Mouse (Mus musculus) cerebellum, adult 2 months (tissue): ENCODE data around the gene Nadk. TPM values are rescaled to one million over a fixed set of nuclear protein-coding genes. Genes with fewer than 3 reads are reported as not detected.

Source experiments
- DNase-seq, 2 experiments: peaks; one replicate each; pipeline ENCODE4 v3.0.0; 2021
- H3K27ac ChIP-seq: fragments of 200-500 bp; 2 replicates; pipeline ENCODE4 v1.5.1; 2012; ENCODE audit warnings: low read length, control low read depth, inconsistent platforms; ENCODE audit not compliant: insufficient read depth
- H3K27me3 ChIP-seq: fragments of 200-500 bp; 2 replicates; pipeline ENCODE4 v1.6.1; 2012; ENCODE audit warnings: inconsistent platforms, mild to moderate bottlenecking, low read length, moderate library complexity; ENCODE audit not compliant: control insufficient read depth, insufficient read depth
- H3K4me1 ChIP-seq: fragments of 200-500 bp; 2 replicates; pipeline ENCODE4 v1.6.1; 2011; ENCODE audit warnings: low read length; ENCODE audit not compliant: control insufficient read depth, insufficient read depth
- H3K4me3 ChIP-seq: fragments of 200-500 bp; replicated peaks from 2 replicates; pipeline ENCODE3; 2011; ENCODE audit warnings: mild to moderate bottlenecking, low read depth, low read length, control low read depth; ENCODE audit not compliant: insufficient read depth
- CTCF ChIP-seq: fragments of 200-500 bp; IDR thresholded peaks from 2 replicates; pipeline ENCODE4 v1.5.1; 2011; ENCODE audit warnings: low read depth, mild to moderate bottlenecking, control low read depth, low read length, moderate library complexity, borderline replicate concordance; ENCODE audit not compliant: insufficient read depth
- POLR2A ChIP-seq: fragments of 200-500 bp; IDR thresholded peaks from 2 replicates; pipeline ENCODE4 v1.6.1; 2011; ENCODE audit warnings: low read length, control low read depth, borderline replicate concordance; ENCODE audit not compliant: insufficient read depth
- WGBS: fragments of 180-500 bp; shearing (Covaris S2); methylation state at CpG from one replicate; pipeline ENCODE4 v1.1.7; 2018; 5-methylcytosine and 5-hydroxymethylcytosine counted together
- polyA plus RNA-seq: library from polyadenylated mRNA; depleted of rRNA; stranded (reverse); fragments of >200 nt; gene quantifications from 2 replicates; pipeline ENCODE4 v1.2.3, GENCODE M21; 2012; rRNA removed

Gene Nadk
- polyA plus RNA-seq, 1 experiment, result 59.0 TPM

DNA sequence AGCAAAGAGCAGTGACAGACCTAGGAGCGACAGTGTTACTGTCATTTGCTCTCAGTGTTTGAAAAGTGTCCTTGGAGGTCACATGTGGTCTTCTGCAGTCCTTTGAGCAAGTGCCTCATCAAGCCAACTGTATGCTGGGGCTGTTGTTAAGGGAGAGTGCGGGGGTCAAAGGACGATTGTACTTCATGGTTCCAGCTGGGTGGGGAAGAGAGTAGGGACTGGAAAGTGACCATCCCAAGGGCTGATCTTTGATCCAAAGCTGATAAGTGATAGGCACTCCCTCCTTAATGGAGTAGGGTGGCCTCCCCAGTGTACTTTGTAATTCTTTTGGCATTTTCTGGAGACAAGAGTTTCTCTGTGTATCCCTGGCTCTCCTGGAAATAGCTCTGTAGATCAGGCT lies 49.7 kb downstream of the Nadk start:
- no peak for DNase-seq
- TF ChIP-seq CTCF (no peak), POLR2A (no peak)
- H3K4me3 ChIP-seq, result no peak overlapping the region
- no peaks in the 10 kb centered on the region; the same call in 1 of the 2 replicates for H3K4me1 ChIP-seq
- no peaks in the 10 kb centered on the region for H3K27me3 ChIP-seq
- H3K27ac ChIP-seq, result no peak overlapping the region
- 91% methylated on average over 3 of the region's 3 CpGs for WGBS

DNA sequence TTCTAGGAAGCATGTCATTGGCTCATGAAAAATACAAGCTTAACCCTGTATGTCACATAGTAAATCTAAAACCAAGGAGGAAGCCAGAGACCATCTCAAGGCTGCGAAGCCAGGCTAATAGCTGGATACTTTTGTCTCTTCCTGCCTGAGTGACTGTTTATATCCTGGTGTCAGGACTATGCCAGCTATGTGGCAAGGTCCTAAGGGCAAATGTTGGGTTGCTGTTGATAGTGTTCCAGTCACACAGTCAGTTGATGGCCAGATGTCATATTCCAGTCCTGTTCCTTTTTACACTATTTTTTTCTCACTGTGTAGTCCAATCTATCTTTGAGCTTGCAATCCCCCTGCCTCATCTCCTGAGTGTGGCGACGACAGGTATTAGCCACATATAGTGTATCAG lies 51.1 kb downstream of the Nadk start:
- 95% methylated on average over 3 of the region's 3 CpGs for WGBS
- H3K4me1 ChIP-seq, result no peaks in the 10 kb centered on the region
- no peak overlapping the region for H3K27ac ChIP-seq
- H3K4me3 ChIP-seq, result no peak overlapping the region
- no peak for DNase-seq
- no peaks in the 10 kb centered on the region for H3K27me3 ChIP-seq
- TF ChIP-seq CTCF (no peak), POLR2A (no peak)

DNA sequence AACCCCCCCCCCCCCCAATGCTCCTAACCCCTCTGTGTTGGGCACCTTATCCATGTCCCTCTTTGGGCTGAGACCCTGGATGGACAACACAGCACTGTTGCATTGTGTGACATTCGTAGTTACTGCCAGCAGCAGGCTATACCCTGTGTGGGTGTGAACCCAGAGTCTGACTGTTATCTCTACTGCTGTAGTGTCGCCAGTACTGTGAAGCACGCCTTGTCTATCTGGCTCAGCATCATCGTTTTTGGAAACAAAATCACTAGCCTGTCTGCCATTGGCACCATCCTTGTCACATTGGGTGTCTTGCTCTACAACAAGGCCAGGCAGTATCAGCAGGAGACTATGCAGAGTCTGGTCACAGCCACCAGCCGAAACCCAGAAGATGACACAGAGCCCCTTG lies 56.1 kb downstream of the Nadk start:
- no peak for TF ChIP-seq POLR2A
- Histone ChIP-seq H3K27me3 (no peaks in the 10 kb centered on the region), H3K27ac (no peak overlapping the region), H3K4me3 (no peak overlapping the region), H3K4me1 (no peaks in the 10 kb centered on the region)
- no peak for DNase-seq
- WGBS, result 85% methylated on average over 5 of the region's 5 CpGs

DNA sequence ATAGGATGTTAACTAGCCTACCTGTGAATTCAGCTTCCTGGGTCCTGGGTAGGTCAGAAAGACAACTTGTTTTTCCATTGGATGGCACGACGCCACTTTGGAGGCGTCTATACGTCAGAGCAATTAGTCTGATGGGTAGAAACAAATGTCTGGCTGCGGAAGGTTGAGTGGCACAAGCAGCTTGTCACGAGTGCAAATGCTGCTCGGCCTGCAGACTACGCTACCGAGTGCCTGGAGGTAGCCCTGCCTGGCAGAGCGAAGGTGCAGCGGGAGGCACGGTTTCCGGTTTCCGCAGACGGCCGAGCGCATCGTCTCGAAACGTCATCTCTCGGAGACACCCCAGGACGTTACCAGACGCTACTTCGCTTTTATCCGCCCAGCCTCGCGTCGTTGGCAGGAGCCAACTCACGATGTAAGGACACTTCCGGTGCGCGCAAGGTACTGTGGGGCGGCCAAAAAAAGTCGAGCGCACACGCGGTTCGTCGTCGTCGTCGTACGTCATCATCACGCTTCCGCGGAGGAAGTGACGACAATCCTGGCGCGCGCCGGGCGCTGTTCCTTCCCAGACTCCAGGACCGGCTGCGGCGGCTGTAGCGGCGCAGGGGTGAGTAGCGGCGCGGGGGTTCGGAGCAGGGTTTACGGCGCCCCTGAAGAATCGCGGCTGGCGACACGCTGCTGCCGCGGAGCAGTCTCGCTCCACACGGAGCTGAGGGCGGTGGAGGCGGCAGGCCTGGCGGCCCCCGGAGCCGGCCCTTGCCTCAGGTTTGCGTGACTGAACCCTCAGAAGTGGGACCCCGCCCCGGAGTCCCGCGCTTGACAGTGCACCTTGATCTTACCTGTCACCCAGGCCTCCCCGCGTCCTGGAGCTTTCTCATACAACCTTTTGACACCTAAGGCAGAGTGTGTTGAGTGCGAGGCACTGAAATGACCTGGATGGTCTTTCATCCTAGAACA lies 62.4 kb downstream of the Nadk start, which contains the start of gene Cdk11b:
Cdk11b (plus strand) TSS at position 517 of the 954 bp plus-strand sequence.
- Histone ChIP-seq H3K4me3 (peak within 1 kb of the TSS; percentile 71), H3K27ac (peak within 1 kb of the TSS; percentile 65), H3K4me1 (no peaks in the 10 kb centered on the region), H3K27me3 (no peaks in the 10 kb centered on the region)
- under 1% methylated on average over 84 of the region's 84 CpGs for WGBS
- DNase-seq, result peak; percentile 97 to 99
- TF ChIP-seq CTCF, result no peak
- peak; percentile 90; the same call in 1 of the 2 replicates for TF ChIP-seq POLR2A

DNA sequence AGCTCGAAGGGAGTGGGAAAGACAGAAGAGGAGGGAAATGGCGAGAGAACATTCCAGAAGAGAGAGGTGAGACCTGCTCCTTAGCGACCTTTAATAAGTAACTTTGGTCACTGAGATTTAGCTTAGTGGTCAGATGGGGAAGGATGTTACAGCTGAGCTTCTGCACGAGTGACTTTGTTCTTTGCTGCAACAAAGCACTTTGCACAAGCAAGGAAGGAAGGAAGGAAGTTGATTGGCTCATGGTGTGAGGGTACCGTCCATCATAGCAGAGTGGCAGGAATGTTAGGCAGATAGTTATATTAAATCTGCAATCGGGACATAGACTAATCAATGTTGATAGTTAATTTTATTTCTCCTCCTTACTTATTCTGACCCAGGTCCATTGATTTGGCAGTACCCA lies 68.1 kb downstream of the Nadk start:
- WGBS, result 90% methylated on average over 6 of the region's 6 CpGs
- Histone ChIP-seq H3K4me3 (no peak overlapping the region), H3K4me1 (no peaks in the 10 kb centered on the region; the same call in 1 of the 2 replicates), H3K27ac (no peak overlapping the region), H3K27me3 (no peaks in the 10 kb centered on the region)
- no peak for DNase-seq
- no peak for TF ChIP-seq POLR2A
- TF ChIP-seq CTCF, result no peak

DNA sequence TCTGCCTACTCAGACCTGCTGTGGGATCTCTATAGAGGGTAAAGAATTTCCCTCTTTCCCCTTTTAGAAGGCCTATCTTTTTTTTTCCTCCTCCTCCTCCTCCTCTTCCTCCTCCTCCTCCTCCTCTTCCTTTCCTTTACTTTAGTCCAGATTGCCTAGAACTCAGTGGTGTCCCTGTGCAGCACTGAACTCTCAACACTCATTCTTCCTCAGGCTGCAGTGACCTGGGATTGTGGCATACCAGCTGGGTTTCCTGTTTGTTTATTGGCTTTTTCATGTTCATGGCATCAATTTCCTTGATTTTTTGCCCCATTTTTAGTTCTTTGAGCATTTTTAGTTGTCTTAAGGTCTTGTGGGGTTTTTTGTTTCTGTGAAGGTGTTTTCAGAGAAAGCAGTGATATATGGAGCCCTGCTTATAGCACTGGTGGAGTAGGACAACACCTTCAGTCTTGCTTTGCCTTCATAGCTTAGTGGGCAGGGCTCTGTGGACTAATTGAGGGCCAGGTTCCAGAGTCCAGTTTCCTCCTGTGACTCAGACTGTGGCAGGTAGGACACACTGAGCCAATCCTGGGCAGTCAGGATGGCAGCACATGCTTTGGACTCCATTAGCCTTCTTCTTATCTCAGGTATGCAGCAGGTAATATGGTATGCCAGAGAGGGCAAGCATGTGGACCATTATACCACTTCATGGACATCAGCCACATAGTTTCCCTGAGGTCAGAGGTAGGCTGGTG lies 73.8 kb downstream of the Nadk start:
- H3K4me1 ChIP-seq, result no peaks in the 10 kb centered on the region; the same call in 1 of the 2 replicates
- no peak for DNase-seq
- TF ChIP-seq POLR2A (no peak), CTCF (no peak)
- no peak overlapping the region for H3K27ac ChIP-seq
- H3K27me3 ChIP-seq, result no peaks in the 10 kb centered on the region
- H3K4me3 ChIP-seq, result no peak overlapping the region

Other genes with a start within 250 kb of the Nadk start
- gene Prkcz, start 201.0 kb upstream of the Nadk start, polyA plus RNA-seq, result 245 and 253 TPM in 2 replicates
- 243 and 290 TPM in 2 replicates for gene Gabrd, start 164.3 kb upstream of the Nadk start, polyA plus RNA-seq
- gene Cfap74, start 153.2 kb upstream of the Nadk start, polyA plus RNA-seq, result 18.7 and 22.0 TPM in 2 replicates
- 9.4 and 12.1 TPM in 2 replicates for gene Tmem52, start 93.3 kb upstream of the Nadk start, polyA plus RNA-seq
- gene Gnb1, start 71.0 kb upstream of the Nadk start, polyA plus RNA-seq, result 512 and 552 TPM in 2 replicates
- gene Slc35e2, start 39.0 kb downstream of the Nadk start, polyA plus RNA-seq, result 20.3 and 20.5 TPM in 2 replicates
- 57.8 and 63.7 TPM in 2 replicates for gene Cdk11b, start 62.5 kb downstream of the Nadk start, polyA plus RNA-seq
- gene Gm10563, start 83.0 kb downstream of the Nadk start, polyA plus RNA-seq, result not detected in 2 replicates
- gene Mmp23, start 91.0 kb downstream of the Nadk start, polyA plus RNA-seq, result 38.1 and 39.4 TPM in 2 replicates
- gene Mib2, start 106.8 kb downstream of the Nadk start, polyA plus RNA-seq, result 146 and 152 TPM in 2 replicates
- 112 and 114 TPM in 2 replicates for gene Fndc10, start 132.0 kb downstream of the Nadk start, polyA plus RNA-seq
- gene Ssu72, start 142.4 kb downstream of the Nadk start, polyA plus RNA-seq, result 141 and 152 TPM in 2 replicates
- gene Tmem240, start 172.4 kb downstream of the Nadk start, polyA plus RNA-seq, result 123 and 133 TPM in 2 replicates
- gene Atad3a, start 198.7 kb downstream of the Nadk start, polyA plus RNA-seq, result 114 and 123 TPM in 2 replicates
- 33.8 and 35.4 TPM in 2 replicates for gene Vwa1, start 212.3 kb downstream of the Nadk start, polyA plus RNA-seq
- 61.7 and 81.7 TPM in 2 replicates for gene Tmem88b, start 223.5 kb downstream of the Nadk start, polyA plus RNA-seq
- 0.13 and 0.16 TPM in 2 replicates for gene Ankrd65, start 228.1 kb downstream of the Nadk start, polyA plus RNA-seq
- gene Mrpl20, start 240.5 kb downstream of the Nadk start, polyA plus RNA-seq, result 109 TPM in 2 replicates